Mouse (Mus musculus): ENCODE data around the gene Svop.

DNA sequence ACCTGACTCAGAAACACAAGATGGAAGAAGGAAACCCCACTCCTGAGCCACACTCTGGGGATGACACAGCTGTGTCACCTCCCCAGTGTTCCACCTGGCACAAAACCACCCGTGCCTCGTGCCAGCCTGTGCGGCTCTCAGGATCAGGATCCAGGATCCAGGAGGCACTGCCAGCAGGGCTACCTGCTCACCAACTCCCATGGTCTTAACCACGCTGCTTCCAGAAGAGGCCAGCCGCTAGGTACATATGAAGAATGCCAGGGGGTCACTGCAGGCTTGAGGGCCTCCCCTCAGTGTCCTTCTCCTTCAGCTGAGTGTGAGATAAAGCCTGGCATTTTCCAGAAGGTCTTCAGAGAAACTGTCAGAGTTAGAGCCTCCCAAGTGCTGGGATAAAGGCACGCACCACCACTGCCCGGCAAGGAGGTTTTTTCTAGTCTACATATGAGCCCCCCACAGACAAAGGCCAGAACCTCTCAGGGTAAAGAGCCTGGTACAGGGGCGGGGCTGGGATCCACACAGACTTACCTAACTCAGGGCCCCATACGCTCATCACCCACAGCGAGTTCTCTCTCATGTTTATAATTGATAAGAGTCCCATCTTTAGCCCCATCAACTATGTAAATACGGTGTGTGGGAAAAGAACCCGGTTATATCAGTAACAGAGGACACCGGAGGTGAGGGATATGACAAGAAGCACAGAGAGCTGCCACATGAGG lies 107.2 kb downstream of the Svop start:
- TF ChIP-seq CTCF (IDR thresholded peaks at IDR 0.05; ENCODE audit: control insufficient read depth, insufficient read depth, insufficient read length) (no peak), MAX (IDR thresholded peaks at IDR 0.05) (no peak), MYOD1 (IDR thresholded peaks at IDR 0.05; ENCODE audit: control insufficient read depth, insufficient read length, low read depth) (no peak), USF1 (IDR thresholded peaks at IDR 0.05; ENCODE audit: low read depth) (no peak)

All from C2C12 (cell line).